Mouse (Mus musculus): Measurements from ENCODE around the gene Pax7. TPM values are rescaled to one million over a fixed set of nuclear protein-coding genes. Genes with fewer than 3 reads are reported as not detected.

Pax7 gene
- not detected in 2 replicates for polyA plus RNA-seq (2014; fragmentation: Nextera tagmentation; extraction: Ambion mirVana)

GRCm38 (mm10) chr4:139833036-139833634 lies at the start of gene Pax7:
Gene Pax7, minus strand, starts transcription at chr4:139833528.
- no peaks in the 10 kb centered on the region for H3K9me3 ChIP-seq (ENCODE audit: control insufficient read depth, low read length)
- DNase-seq (ENCODE audit: low spot score) (no peak), ATAC-seq (replicated peaks; ENCODE audit: low FRiP score, low TSS enrichment, low read depth) (no peak)
- 0 out of 2 replicates have a peak, but pooled peaks cover 4% of the 10 kb centered on the region for H3K4me1 ChIP-seq (replicated peaks; ENCODE audit: control insufficient read depth, insufficient read depth, low read length)
- no peaks in the 10 kb centered on the region for H3K36me3 ChIP-seq (ENCODE audit: control insufficient read depth, insufficient read depth, low read length)
- no peak within 1 kb of the TSS for H3K9ac ChIP-seq (ENCODE audit: low read length)
- WGBS: 1% methylated on average over 32 of the region's 41 CpGs
- H3K27ac ChIP-seq (ENCODE audit: low read depth): no peak within 1 kb of the TSS
- peaks cover 99% of the 10 kb centered on the region for H3K27me3 ChIP-seq (replicated peaks; ENCODE audit: control insufficient read depth, insufficient read depth, low read length)
- H3K4me3 ChIP-seq (ENCODE audit: low read depth, low read length): peak within 1 kb of the TSS; percentile 11; the same call in 1 of the 2 replicates
- no peak within 1 kb of the TSS for H3K4me2 ChIP-seq (ENCODE audit: low read length)

GRCm38 (mm10) chr4:139881796-139882195 lies 48.5 kb upstream of the Pax7 start:
- no peak overlapping the region for H3K4me3 ChIP-seq (ENCODE audit: low read depth, low read length)
- no peaks in the 10 kb centered on the region for H3K9me3 ChIP-seq (ENCODE audit: control insufficient read depth, low read length)
- H3K27ac ChIP-seq (ENCODE audit: low read depth): no peak overlapping the region
- H3K9ac ChIP-seq (ENCODE audit: low read length): no peak overlapping the region
- no peaks in the 10 kb centered on the region for H3K4me1 ChIP-seq (replicated peaks; ENCODE audit: control insufficient read depth, insufficient read depth, low read length)
- no peaks in the 10 kb centered on the region for H3K27me3 ChIP-seq (replicated peaks; ENCODE audit: control insufficient read depth, insufficient read depth, low read length)
- no peak for DNase-seq (ENCODE audit: low spot score)
- no peak overlapping the region for H3K4me2 ChIP-seq (ENCODE audit: low read length)
- no peaks in the 10 kb centered on the region for H3K36me3 ChIP-seq (ENCODE audit: control insufficient read depth, insufficient read depth, low read length)
- no peak for ATAC-seq (replicated peaks; ENCODE audit: low FRiP score, low TSS enrichment, low read depth)

- no peaks in the 10 kb centered on the region for H3K27me3 ChIP-seq (replicated peaks; ENCODE audit: control insufficient read depth, insufficient read depth, low read length)
- no peak overlapping the region for H3K27ac ChIP-seq (ENCODE audit: low read depth)
- H3K4me1 ChIP-seq (replicated peaks; ENCODE audit: control insufficient read depth, insufficient read depth, low read length): no peaks in the 10 kb centered on the region
- H3K36me3 ChIP-seq (ENCODE audit: control insufficient read depth, insufficient read depth, low read length): no peaks in the 10 kb centered on the region
- no peak overlapping the region for H3K9ac ChIP-seq (ENCODE audit: low read length)
- no peak for ATAC-seq (replicated peaks; ENCODE audit: low FRiP score, low TSS enrichment, low read depth)
- H3K4me3 ChIP-seq (ENCODE audit: low read depth, low read length): no peak overlapping the region
- H3K4me2 ChIP-seq (ENCODE audit: low read length): no peak overlapping the region
- WGBS: 69% methylated on average over 7 of the region's 7 CpGs
- no peaks in the 10 kb centered on the region for H3K9me3 ChIP-seq (ENCODE audit: control insufficient read depth, low read length)
- no peak for DNase-seq (ENCODE audit: low spot score)
Observed at GRCm38 (mm10) chr4:139879324-139879723, 46.0 kb upstream of the Pax7 start.

GRCm38 (mm10) chr4:139878443-139878842 lies 45.1 kb upstream of the Pax7 start:
- no peak for DNase-seq (ENCODE audit: low spot score)
- H3K4me1 ChIP-seq (replicated peaks; ENCODE audit: control insufficient read depth, insufficient read depth, low read length): no peaks in the 10 kb centered on the region
- 66% methylated on average over 4 of the region's 4 CpGs for WGBS
- no peak overlapping the region for H3K4me3 ChIP-seq (ENCODE audit: low read depth, low read length)
- ATAC-seq (replicated peaks; ENCODE audit: low FRiP score, low TSS enrichment, low read depth): no peak
- H3K4me2 ChIP-seq (ENCODE audit: low read length): no peak overlapping the region
- no peaks in the 10 kb centered on the region for H3K9me3 ChIP-seq (ENCODE audit: control insufficient read depth, low read length)
- no peak overlapping the region for H3K9ac ChIP-seq (ENCODE audit: low read length)
- no peaks in the 10 kb centered on the region for H3K27me3 ChIP-seq (replicated peaks; ENCODE audit: control insufficient read depth, insufficient read depth, low read length)
- no peaks in the 10 kb centered on the region for H3K36me3 ChIP-seq (ENCODE audit: control insufficient read depth, insufficient read depth, low read length)
- H3K27ac ChIP-seq (ENCODE audit: low read depth): no peak overlapping the region

DNA sequence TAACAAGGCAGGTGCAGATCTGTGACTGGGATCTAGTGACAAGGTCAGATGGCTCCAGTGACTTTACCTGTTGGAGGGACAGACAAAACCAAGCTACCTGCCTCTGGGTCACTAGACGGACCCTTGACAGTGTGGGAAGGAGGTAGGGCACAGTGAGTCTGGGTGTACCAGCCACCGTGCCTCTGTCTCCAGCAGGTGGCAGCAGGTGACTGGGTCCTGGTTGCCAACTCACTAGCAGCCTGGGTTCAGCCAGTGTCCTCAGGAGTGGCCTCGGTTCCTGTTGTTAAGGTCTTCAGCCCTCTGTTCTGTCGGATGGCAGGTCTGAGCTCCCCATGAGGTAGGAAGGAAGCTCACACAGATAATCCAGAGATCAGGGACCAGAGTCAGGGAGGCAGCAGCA lies 43.9 kb upstream of the Pax7 start:
- Histone ChIP-seq H3K4me3 (ENCODE audit: low read depth, low read length) (no peak overlapping the region), H3K4me1 (replicated peaks; ENCODE audit: control insufficient read depth, insufficient read depth, low read length) (no peaks in the 10 kb centered on the region), H3K27ac (ENCODE audit: low read depth) (no peak overlapping the region), H3K9me3 (ENCODE audit: control insufficient read depth, low read length) (no peaks in the 10 kb centered on the region), H3K4me2 (ENCODE audit: low read length) (no peak overlapping the region), H3K27me3 (replicated peaks; ENCODE audit: control insufficient read depth, insufficient read depth, low read length) (no peaks in the 10 kb centered on the region), H3K9ac (ENCODE audit: low read length) (no peak overlapping the region), H3K36me3 (ENCODE audit: control insufficient read depth, insufficient read depth, low read length) (no peaks in the 10 kb centered on the region)
- WGBS: 4% methylated on average over 4 of the region's 4 CpGs
- ATAC-seq (replicated peaks; ENCODE audit: low FRiP score, low TSS enrichment, low read depth) (peak; percentile 77; the same call in 1 of the 2 replicates), DNase-seq (ENCODE audit: low spot score) (peak; percentile 82)

GRCm38 (mm10) chr4:139872595-139872994 lies 39.3 kb upstream of the Pax7 start:
- no peak overlapping the region for H3K27ac ChIP-seq (ENCODE audit: low read depth)
- no peaks in the 10 kb centered on the region for H3K27me3 ChIP-seq (replicated peaks; ENCODE audit: control insufficient read depth, insufficient read depth, low read length)
- no peaks in the 10 kb centered on the region for H3K9me3 ChIP-seq (ENCODE audit: control insufficient read depth, low read length)
- H3K4me2 ChIP-seq (ENCODE audit: low read length): no peak overlapping the region
- DNase-seq (ENCODE audit: low spot score) (peak; percentile 84), ATAC-seq (replicated peaks; ENCODE audit: low FRiP score, low TSS enrichment, low read depth) (no peak)
- no peak overlapping the region for H3K4me3 ChIP-seq (ENCODE audit: low read depth, low read length)
- WGBS: 0% methylated on average over 3 of the region's 3 CpGs
- H3K9ac ChIP-seq (ENCODE audit: low read length): no peak overlapping the region
- no peaks in the 10 kb centered on the region for H3K4me1 ChIP-seq (replicated peaks; ENCODE audit: control insufficient read depth, insufficient read depth, low read length)
- H3K36me3 ChIP-seq (ENCODE audit: control insufficient read depth, insufficient read depth, low read length): no peaks in the 10 kb centered on the region

- no peak overlapping the region for H3K9ac ChIP-seq (ENCODE audit: low read length)
- ATAC-seq (replicated peaks; ENCODE audit: low FRiP score, low TSS enrichment, low read depth) (no peak), DNase-seq (ENCODE audit: low spot score) (no peak)
Observed at GRCm38 (mm10) chr4:139871699-139872098, 38.4 kb upstream of the Pax7 start.

GRCm38 (mm10) chr4:139863218-139863617 lies 29.9 kb upstream of the Pax7 start:
- Histone ChIP-seq H3K27ac (ENCODE audit: low read depth) (no peak overlapping the region), H3K9ac (ENCODE audit: low read length) (no peak overlapping the region), H3K4me2 (ENCODE audit: low read length) (no peak overlapping the region), H3K4me3 (ENCODE audit: low read depth, low read length) (no peak overlapping the region), H3K36me3 (ENCODE audit: control insufficient read depth, insufficient read depth, low read length) (no peaks in the 10 kb centered on the region), H3K27me3 (replicated peaks; ENCODE audit: control insufficient read depth, insufficient read depth, low read length) (no peaks in the 10 kb centered on the region; the same call in 1 of the 2 replicates), H3K9me3 (ENCODE audit: control insufficient read depth, low read length) (no peaks in the 10 kb centered on the region), H3K4me1 (replicated peaks; ENCODE audit: control insufficient read depth, insufficient read depth, low read length) (no peaks in the 10 kb centered on the region)
- no peak for DNase-seq (ENCODE audit: low spot score)
- WGBS: 90% methylated on average over 1 of the region's 1 CpGs
- ATAC-seq (replicated peaks; ENCODE audit: low FRiP score, low TSS enrichment, low read depth): no peak

More at GRCm38 (mm10) chr4:139871699-139872098, 38.4 kb upstream of the Pax7 start:
- H3K27ac ChIP-seq (ENCODE audit: low read depth): no peak overlapping the region
- 22% methylated on average over 12 of the region's 12 CpGs for WGBS
- no peaks in the 10 kb centered on the region for H3K9me3 ChIP-seq (ENCODE audit: control insufficient read depth, low read length)
- H3K36me3 ChIP-seq (ENCODE audit: control insufficient read depth, insufficient read depth, low read length): no peaks in the 10 kb centered on the region
- no peak overlapping the region for H3K4me2 ChIP-seq (ENCODE audit: low read length)
- no peak overlapping the region for H3K4me3 ChIP-seq (ENCODE audit: low read depth, low read length)
- H3K27me3 ChIP-seq (replicated peaks; ENCODE audit: control insufficient read depth, insufficient read depth, low read length): no peaks in the 10 kb centered on the region
- H3K4me1 ChIP-seq (replicated peaks; ENCODE audit: control insufficient read depth, insufficient read depth, low read length): no peaks in the 10 kb centered on the region

DNA sequence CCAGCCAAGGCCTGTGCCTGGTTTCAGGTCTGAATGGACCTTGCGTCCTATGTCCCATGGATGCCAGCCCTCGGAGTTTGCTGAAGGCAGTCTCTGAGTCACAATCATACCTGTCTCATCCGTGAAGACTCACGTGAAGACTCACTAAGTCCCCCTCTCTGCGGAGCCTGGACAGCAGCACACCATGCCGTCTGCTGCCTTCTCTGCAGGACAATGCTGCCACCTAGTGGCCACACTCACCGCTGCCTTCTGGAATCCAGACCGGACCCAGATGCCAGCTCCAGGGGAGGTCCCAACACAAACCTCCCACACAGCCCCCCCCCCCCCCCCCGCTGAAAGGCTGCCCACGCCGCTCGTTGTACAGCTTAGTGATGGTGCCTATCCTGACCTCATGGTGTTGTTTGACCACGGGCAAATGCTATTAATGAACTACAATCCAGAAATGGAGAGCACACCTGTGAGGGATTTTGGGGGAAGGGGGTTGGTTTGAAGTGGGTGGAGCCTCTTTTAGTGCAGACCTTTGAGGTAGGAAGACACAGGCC lies 25.4 kb upstream of the Pax7 start:
- Histone ChIP-seq H3K4me2 (ENCODE audit: low read length) (no peak overlapping the region), H3K9ac (ENCODE audit: low read length) (no peak overlapping the region), H3K27ac (ENCODE audit: low read depth) (no peak overlapping the region), H3K4me1 (replicated peaks; ENCODE audit: control insufficient read depth, insufficient read depth, low read length) (no peaks in the 10 kb centered on the region), H3K27me3 (replicated peaks; ENCODE audit: control insufficient read depth, insufficient read depth, low read length) (peaks cover 26% of the 10 kb centered on the region), H3K9me3 (ENCODE audit: control insufficient read depth, low read length) (no peaks in the 10 kb centered on the region), H3K36me3 (ENCODE audit: control insufficient read depth, insufficient read depth, low read length) (no peaks in the 10 kb centered on the region), H3K4me3 (ENCODE audit: low read depth, low read length) (no peak overlapping the region)
- DNase-seq (ENCODE audit: low spot score) (peak; percentile 96), ATAC-seq (replicated peaks; ENCODE audit: low FRiP score, low TSS enrichment, low read depth) (0 out of 2 replicates have a peak, but pooled peaks have one; percentile 68)
- WGBS: 4% methylated on average over 13 of the region's 13 CpGs
